Mouse (Mus musculus) WW6 (cell line): ENCODE measurements at regions not wholly inside any gene's neighbourhood (a gene's known extent, or its start where the extent isn't known, plus 50 kb on each side); places are given as distances from the start of the nearest gene placed in this dataset.
A peak's percentile ranks its signal among the peaks of the same experiment; 100 is the strongest.

ENCODE experiments used
- DNase-seq: peaks from one replicate; pipeline ENCODE4 v3.0.0-alpha.2; 2013; ENCODE audit warnings: low read depth, low spot score

DNA sequence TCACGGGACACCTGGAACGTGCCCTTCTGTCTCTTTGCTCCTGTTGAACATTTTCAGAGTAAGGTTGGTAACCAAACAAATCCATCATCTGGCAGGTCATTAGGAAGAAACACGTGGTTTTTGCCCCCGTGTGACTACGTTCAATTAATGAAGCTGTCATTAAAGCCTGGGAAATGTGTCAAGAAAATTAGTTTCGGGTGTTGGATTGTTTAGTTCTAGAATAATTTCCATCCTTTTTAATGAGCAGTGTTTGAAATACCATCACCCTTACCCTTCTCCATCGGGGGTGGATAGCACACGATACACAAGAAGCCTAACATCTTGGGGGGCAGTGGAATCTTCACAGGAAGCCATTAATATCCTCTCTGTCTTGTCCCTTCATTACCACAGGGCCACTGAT is 107.7 kb downstream of the Far1 start:
- DNase-seq, result no peak

DNA sequence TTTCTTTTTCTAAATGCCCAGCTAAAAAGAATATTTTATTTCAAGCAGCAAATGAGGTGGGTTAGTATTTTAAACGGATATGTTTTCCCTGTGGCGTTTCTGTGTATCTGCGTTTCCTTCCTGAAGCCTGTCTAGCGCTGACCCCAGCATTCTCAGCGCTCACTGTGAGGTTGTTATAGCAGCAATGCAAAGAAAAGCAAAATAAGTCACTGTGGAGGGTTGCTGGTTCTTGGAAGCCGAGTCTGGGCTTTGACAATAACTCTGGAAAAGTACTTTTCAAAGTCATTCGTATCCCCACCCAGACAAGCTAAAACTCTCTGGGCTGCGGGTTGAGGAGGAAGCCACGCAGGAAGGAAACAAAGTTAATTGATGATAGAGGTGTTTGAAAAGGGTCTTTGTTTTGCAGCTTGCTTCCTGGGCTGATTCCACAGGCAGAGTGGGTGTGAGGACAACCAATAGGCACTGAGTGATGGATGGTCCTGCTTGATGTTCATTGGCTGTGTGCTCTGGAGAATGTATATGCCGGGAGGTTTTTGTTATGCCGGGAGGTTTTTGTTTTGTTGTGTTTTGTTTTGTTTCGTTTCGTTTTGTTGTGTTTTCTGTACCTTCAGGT is 108.4 kb downstream of the Far1 start:
- no peak for DNase-seq

DNA sequence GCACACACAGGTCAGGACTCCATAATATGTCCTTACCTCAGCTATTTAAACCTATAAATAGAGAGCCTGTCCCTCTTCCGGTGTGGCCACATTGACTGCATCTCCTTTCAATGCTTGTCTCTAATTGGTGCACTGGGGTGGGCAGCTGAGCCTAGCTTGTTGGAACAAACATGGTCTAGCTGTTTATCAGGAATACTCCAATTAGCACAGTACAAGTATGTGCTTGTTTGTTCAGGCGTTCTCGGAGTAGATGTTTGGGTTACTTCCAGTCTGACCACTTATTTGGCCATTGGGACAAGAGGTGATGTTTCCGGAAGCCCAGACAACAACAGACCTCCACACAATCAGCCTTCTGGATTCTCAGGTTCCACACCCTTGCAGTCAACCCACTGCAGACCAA is 109.7 kb downstream of the Far1 start:
- no peak for DNase-seq

DNA sequence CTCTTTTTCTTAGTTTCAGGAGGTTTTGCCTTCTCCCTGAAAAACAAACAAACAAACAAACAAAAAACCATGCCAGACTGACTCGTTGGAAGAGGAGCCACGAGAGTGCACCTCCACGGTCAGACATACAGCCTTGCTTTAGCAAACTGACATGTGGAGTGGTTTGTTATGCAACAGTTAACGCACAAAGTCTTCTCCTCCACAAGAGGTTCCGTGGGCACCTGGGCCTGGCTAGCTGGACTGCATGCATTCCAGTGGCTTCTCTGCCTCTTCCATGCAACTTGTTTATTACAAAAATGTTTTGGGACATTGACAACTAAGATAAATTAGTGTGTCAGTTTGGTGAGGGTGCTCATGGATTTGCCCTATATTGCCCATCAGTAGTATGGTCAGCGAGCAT is 110.3 kb downstream of the Far1 start:
- no peak for DNase-seq

DNA sequence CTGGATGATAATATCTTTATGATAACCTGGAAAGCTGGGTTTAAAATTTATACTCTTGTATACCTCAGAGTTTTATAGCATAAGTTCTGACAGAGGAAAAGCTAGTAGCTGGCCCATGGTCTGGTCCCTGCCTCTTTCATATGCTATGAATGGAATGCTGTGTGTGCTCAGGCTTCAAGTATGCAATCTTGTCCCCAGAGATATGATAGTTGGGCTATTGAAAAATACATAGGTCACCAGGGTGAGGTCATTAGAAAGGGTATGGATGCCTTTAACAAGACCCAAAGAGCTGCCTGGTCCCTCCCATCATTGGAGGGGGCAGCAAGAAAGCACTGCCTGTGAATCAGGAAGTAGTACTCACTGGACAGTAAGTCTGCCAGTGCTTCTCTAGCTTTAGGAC is 113.1 kb downstream of the Far1 start:
- DNase-seq, result no peak

DNA sequence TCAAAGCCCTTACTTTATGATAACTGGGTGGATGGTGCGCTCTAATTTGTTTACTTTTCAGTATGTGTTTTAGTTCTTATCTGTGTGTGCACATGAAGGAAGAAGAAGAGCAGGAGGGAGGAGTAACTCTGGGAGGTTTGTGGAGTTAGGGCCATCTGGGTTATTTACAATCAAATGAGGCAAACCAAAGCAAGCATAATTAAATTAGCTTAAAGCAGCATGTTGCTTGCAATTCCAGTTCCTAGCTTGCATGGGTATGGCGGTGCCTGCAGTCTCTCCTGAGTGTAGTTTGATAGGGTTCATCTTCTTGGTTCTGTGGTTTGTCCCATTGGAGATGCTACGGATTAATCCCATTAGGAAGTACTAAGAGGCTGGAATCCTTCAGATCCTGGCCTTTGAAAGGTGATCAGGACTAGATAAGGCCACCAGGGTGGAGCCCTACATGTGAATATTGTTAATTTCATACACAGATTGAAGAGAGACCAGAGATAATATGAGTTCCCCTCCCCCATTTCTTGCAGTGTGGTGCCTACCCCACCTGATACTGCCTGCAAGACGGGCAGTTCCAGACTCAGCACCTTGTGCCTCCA is 123.5 kb downstream of the Far1 start:
- no peak for DNase-seq

DNA sequence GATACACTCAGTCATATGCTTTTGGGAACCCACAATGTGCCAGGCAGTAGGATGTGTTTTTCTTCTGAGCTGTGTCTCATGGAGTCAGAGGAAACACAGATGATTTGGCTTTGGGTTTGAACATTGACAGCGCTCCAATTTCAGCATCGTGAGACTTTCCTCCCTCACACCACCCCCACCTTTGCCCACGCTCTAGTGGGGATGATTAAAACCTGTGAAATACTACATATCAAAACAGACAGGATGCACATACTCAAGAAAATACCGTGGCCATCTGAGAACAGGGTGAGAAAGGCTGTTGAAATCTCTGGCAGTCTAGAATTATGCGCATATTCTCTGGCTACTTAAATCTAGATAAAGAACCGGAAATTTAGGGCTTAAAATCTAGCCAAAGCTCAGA is 124.5 kb downstream of the Far1 start:
- no peak for DNase-seq

DNA sequence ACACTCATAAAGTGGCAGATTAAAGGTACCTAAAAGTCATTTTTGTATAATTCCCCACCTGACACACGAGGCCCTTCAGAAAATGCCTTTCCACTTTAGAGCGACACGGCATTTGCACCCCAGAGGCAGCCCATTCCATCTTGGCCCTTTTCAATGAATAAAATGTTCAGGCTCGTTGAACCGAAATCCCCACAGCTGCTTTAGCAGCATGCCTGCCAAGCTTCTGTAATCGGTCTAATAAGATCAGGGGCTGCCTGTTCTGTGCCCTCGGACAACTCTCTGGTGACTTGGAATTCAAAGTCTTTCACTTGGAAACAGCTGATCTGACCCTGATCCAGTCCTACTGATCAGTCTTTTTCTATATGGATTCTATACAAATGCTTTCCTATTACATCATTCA is 123.3 kb upstream of the Spon1 start:
- no peak for DNase-seq

DNA sequence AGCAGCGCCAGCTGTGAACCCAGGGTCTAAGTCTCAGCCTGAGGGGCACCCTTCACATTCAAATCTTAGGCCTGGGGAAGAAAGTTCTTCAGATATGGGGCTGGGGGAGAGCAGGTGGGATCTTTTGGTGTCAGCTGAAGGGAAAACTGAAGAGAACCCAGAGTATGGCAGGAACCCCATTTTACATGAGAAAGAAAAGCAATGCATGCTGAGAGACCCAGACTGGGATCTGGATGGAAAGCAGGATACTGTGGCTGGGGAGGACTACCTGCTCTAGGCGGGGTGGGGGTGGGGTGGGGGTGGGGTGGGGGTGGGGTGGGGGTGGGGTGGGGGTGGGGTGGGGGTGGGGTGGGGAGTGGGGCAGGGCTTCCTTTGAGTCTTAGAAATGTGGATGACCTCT is 115.2 kb upstream of the Spon1 start:
- DNase-seq, result no peak

DNA sequence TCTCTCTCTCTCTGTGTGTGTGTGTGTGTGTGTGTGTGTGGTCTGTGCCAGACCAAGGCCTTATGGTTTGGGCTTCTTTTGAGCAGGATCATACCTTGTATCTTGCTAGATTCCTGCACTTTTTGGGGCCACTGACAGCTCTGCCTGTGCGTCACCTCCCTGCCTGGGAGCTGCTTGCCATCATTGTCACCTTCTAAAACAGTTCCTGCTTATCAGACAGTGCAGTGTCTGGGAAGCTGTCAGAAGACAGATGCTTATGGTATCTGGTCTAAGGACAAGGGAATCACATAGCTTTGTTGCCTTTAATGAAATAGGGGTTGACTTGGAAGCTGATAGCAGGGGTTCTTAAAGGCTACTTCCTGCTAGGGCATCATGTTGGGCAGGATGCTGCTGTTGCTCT is 114.1 kb upstream of the Spon1 start:
- no peak for DNase-seq

DNA sequence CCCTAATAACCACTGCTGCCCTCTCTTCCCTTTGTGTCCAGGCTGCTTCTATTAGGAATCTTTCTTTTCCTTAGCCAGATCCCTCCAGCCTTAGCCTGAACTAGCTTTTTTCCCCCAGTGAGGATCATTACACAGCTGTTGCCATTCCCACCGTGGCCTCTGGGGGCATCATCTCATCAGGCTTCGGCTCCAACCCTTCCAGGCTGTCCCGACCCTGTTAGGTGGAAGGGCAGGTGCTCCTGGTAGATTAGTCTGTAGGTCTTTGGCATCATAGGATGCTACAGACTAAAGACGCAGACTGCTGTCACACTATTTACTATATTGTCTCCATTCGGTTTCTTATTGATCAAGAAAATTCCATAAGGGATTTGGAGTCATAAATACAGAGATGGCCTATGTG is 112.7 kb upstream of the Spon1 start:
- peak; percentile 55 for DNase-seq

DNA sequence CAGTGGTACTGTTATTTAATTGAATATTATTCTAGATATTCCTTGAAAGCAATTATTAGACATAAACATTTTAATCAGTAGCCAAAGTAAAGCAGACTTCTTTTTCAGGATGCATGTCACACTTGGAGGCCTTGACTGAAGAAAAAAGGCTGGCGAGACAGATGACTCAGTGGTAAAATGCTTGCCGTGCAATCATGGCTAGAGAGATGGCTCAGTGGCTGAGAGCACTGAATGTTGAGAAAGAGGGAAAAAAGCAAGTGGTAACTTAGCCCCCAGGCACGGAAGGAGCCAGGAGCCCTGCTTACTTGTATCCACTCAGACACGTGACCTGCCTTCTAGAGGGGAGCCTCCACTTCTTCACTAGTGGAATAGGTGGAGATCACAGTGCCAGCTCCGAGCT is 110.5 kb upstream of the Spon1 start:
- DNase-seq, result no peak

DNA sequence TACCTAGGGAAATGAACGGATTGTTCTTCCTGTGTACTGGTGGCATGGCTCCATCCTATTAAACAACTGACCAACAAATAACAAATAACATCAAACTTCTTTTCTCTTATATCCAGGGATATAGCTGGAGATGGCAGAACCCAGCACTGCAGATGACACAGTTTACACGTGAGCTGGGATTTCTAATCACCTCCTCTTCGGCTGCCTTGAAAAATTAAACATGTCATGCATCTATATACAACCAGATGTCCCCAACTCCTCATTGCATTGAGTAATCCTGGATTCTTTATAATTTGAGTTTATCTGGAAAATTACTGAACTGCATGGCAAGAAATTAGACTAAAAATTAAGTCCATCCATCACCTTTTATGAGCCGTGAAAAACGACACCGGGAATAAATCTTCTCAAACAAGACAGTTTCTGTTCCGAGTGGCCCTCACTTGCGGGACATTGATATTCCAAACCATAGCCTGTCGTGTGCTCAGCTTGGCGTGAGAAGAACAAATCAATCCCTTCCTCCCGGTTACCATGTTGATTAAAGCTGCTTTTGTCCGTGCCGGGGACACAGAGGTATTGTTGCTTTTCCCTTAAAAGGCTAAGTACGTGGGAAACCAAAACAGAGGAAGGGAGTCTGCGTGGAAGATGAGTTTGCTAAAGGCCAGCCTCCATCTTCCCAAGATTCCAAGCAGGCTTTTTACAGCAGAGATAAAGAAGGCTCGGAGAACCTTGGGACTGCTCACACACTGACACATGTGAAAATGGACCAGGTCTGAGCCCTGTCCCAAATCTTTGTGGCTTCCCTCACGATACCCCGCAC is 92.8 kb upstream of the Spon1 start:
- DNase-seq, result no peak

DNA sequence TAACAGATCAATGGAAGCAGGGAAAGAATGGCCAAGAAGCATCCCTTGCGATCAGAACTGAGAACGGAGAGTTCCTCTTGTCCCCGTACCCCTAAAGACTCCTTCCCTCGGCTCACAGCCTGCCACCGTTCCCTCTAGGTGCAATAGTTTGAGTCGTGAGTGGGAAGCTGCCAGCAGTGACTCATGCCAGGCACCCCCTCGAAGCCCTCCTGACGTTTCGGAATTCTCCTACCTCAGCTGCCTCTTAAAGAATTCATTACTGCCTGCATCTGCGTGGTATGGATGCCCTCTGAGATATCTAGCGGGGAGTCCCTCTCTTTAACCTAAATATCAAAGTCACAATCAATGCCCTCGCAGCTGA is 92.2 kb upstream of the Spon1 start:
- DNase-seq, result no peak

DNA sequence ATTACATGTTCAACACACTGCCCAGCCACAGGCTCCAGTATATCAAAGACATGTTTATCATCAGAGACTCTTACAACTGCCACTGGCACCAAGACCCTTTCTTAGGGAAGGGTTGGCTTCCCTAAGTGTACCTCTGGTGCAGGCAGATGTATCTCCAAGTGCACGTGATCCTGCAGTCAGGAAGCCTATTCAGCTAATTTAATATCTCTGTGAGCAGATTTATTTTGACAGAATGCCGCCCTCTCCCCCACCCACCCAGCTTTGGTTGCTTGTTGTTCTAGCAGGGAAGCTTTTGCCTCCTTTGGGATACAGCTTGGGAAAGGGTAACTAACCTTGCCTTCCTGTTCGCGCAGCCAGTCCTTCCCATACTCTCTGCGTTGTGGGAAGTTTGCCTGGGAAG is 83.5 kb upstream of the Spon1 start:
- DNase-seq, result no peak

DNA sequence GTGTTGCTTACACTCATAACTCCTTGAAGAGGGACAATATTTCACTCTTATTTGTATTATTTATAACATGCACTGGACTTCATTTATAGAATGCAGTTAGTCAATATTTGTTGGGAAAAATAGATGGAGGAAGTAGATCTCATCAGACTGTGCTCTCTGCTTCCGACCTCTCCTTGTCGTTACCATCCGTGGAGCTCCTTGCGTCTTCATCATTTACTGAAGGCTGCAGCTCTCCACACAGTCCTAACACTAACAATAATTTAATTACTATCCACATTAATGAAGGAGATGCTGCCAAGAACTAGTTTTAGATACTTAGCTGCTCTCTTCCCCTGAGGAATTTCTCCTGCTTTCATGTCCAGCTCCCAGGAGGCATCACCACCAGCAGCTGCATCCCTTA is 80.4 kb upstream of the Spon1 start:
- no peak for DNase-seq

DNA sequence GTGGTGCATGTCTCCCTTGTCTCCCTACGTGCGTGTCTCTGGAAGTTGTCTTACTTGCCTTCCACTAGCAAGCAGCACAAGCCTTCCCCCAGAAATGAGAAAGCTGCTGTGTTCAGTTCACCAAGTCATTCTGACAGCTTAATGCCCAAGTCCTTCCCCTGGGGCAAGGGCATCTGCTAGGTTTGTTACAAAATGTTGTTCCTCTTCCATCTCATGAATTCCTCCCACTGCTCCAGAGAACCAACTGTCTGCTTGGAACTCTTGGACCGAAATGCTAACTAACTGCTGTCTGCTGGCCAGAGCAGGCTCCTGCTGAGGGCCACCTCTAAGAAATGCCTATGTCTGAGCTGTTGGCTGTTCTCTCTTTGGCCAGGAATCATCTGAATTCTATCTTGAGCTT is 79.3 kb upstream of the Spon1 start:
- no peak for DNase-seq

DNA sequence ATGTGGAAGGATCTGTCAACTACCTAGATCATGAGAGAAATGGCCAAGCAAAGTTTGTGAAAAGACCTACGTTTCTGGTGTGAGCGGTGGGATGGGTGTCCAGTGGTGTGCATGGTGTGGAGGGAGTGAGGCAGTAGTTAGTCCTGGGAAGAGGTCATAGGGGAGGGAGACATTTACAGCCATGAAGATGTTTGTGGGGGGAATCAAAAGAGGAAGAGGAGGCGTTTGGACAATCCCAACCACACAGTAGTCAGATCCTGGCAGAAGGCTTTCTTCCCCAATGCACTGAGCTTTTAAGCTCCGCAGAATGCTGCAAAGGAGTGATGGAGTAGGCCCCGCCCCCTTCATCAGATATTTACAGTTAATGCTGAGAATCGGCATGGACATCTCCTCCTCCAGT is 78.2 kb upstream of the Spon1 start:
- no peak for DNase-seq

DNA sequence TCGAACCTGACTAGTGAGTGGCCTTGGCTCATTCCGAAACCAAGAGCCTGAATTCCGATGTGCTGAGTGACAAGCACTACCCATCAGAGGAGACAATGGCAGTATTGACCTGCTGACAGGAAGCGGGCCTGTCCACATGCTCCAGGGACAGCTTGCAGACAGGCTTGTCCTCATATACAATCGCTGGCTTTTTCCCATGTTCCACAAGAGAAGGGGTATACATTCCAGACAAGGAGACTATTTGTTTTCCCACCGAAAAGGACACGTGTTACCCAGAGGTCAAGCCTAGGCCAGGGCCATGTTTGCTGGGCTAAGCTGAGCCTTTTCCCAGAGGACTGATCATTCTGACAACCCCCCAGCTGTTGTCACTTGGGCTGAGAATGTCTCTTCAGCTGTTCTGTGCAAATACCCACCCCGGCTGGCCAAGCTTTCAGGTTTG is 77.5 kb upstream of the Spon1 start:
- no peak for DNase-seq

DNA sequence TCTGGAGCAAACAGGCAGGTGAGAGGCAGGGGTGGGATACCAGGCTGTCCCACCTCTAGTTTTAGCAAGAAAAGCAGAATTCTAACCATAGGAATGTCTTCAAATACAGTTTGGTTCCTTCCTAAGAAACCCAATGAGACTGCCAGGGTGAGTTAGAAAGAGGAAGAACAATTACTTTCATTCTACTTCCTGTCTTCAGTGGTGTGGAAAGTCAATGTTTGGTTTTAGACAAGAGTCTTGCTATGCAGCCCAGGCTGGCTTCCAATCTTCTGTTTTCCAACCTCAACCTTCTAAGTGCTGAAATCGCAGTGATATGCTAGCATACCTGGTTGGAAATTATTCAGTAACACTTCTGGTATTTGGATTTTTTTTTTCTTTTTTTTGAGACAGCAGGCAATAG is 77.1 kb upstream of the Spon1 start:
- no peak for DNase-seq

DNA sequence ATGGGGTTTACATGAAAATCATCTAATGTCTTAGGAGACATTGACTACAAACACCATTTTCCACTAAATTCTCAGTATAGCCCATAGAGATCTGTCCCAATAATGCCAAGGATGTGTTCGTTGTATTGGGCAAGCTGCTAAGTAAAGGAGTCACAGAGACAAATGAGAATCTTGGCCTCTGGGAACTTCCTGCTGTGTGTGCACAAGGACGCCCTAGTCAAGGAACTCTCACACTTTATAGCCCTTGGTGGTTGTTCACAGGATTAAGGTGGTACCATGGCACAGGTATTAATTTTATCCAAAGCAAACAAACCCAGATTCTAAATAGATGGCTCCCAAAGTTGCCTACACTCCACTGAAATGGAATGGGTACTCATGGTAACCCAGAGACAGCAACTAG is 76.7 kb upstream of the Spon1 start:
- no peak for DNase-seq

DNA sequence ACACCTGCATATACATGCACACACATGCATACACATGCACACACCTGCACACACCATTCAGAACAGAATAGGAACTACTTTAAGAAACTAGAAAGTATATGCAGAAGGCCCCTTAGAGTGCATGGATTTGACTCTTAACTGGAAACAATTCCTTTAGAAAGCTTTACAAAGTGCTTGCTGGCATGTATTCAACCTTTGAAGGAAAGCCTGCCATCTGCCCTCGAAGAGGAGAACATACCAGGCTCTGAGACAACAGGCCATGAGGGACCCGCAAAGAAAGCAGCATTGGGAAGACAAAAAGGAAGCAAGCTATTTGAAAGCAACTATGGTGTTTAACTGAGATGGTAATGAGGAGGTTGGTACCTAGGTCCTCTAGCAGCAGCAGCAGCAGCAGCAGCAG is 74.0 kb upstream of the Spon1 start:
- DNase-seq, result no peak

DNA sequence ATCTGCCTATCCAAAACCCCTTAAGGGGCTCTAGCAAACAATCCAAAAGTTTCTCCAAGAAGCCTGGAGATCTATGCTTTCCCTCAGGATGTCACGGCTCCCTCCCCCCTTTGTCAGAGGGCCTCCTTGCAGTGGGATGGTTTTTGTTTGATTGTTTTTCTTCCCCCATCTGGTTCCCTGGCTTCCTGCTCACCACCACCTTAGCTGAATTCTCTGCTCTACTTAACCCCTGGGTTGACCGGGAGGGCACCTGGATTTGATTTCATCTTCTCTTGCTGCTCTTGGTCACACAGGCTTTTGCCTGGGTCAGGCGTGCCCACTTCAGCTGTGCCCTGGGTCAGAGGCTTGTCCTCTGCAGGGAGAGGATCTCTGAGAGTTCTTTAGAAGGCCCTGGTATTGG is 72.3 kb upstream of the Spon1 start:
- DNase-seq, result no peak
